Mouse (Mus musculus) brain, adult 10 weeks (tissue): ENCODE results near the gene Amn1. TPM values are rescaled to one million over a fixed set of nuclear protein-coding genes. Genes with fewer than 3 reads are reported as not detected.

Source experiments
- polyA plus RNA-seq: library from polyadenylated mRNA; stranded (reverse); fragments of 350-450 nt; fragmentation: Illumina TruSeq; extraction: RNeasy Lipid Tissue Mini Kit (QIAGEN cat#74804); gene quantifications from one replicate; pipeline ENCODE4 v1.2.3, GENCODE M21; 2015; ENCODE audit warnings: low read depth, low replicate concordance

Gene Amn1
- 30.8 TPM for polyA plus RNA-seq

DNA sequence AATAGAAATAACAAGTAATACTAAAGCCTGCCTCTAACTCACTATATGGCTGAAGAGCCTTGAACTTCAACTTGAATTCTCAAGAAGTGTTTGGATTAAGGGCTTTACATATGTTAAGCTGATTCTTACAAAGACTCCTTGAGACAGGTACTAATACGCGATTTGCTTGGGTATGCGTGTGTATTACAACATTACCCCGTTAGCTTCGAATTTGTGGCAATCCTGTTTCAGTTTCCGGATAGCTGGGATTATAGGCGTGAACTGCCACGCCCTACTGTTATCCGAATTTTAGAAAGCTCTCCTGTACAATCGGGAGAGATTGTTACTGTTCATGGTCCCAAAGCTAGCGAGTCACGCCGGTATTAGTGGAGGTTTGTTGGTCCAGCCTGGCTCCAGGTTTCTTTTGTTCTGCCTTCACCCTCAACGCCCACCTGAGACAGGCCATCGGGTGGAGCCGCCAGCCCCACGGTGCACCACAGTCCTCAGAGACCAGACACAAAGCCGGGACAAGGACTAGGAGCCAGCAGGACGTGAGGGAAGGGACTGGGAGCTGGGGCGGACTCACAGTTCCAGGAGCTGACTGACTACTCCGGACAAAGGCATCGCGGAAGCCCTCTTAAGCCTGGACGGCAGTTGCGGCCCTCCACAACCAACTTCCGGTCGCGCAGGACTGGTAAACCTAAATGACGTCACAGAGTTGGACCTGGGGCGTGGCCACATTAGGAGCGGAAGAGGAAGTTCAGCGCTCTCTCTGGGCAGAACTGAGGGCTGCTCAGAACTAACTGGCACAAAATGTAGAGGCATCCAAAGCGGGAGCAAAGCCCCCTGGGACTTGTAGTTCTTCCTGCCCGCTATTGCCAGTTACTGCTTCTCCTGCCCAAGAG lies at the start of gene Amn1:
Gene Amn1 (minus strand): TSS at position 672 of the 884 bp plus-strand sequence.

DNA sequence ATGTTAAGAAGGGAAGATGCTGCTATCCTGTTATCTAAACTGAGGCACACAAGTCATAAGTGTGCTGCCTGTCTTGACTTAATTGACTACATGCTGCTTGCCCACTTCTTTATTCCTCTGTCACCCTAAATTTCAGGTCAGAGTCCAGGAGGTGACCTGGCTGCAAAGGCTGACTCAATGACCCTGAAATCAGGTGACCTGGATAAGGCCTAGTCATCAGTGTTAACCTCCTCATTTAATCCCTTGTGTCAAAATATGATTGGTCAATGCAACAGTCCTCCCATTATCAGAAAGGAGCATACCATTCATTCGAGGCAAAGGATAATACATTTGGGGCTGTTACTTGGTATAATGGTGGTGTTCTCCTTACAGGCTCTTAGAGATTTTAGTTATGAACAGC lies 49.0 kb downstream of the Amn1 start, which contains the start of gene Etfbkmt:
Gene Etfbkmt (plus strand): TSS at position 379 of the 400 bp plus-strand sequence.

DNA sequence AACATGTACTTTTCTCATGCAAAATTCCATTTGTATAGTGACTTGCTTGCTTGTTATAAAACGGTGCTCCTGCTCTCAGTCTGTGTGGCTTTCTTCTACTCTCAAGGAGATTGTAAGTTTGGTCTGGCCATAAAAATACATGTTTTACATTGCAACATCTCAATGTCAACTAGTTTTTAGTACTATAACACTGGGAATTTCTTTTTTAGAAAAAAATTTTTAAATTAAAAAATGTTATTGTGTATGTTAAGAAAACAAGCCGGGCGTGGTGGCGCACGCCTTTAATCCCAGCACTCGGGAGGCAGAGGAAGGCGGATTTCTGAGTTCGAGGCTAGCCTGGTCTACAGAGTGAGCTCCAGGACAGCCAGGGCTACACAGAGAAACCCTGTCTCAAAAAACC lies 58.6 kb downstream of the Amn1 start, which contains the start of gene Gm10203:
Gene Gm10203 (plus strand): TSS at position 301 of the 400 bp plus-strand sequence.

Other genes with a start within 250 kb of the Amn1 start
- gene Sinhcaf, start 242.2 kb downstream of the Amn1 start, polyA plus RNA-seq: 4.6 TPM
- 23.6 TPM for gene Dennd5b, start 87.0 kb downstream of the Amn1 start, polyA plus RNA-seq
- not detected for gene Gm10203, start 58.5 kb downstream of the Amn1 start, polyA plus RNA-seq
- 5.7 TPM for gene Etfbkmt, start 48.9 kb downstream of the Amn1 start, polyA plus RNA-seq
- 5.4 TPM for gene Resf1, start 120.7 kb upstream of the Amn1 start, polyA plus RNA-seq
- 17.3 TPM for gene Bicd1, start 220.2 kb upstream of the Amn1 start, polyA plus RNA-seq